ENCODE assay signal across 8 mouse cellular contexts in the genomic region with DNA sequence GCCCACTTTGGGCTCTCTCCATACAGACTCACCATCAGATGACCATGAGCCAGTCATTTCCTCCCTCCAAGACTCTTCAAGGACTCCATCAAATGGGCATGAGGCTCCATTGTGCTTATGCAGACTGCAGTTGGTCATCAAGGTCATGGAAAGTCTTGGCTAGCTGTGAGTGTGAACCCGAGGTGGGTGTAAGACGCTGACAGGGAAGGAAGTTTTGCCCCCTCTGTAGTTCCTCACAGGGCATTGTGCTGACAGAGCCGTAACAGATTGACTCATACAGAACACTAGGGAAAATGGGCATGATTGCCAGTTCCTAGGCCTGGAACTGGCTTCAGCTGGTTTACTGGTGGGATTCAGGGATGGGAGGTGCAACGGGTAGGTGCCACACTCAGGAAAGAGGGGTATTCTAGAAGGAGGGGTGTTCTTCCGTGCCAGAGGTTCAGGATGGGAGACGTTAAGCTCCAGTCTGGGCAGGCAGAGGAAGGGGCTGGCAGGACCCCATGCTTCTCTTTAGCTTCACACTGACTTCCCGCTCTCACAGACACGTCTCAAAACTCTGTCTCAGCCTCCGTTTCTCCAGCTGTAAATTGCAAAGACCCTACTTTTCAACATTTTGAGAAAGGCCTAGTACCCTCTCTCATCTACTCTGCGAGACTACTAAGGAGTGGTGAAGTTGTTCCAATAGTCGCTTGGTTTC.
A peak's percentile ranks its signal among the peaks of the same experiment; 100 is the strongest.
DNase-seq lines count a peak whose midpoint lies in the region; ATAC-seq and TF ChIP-seq lines count a peak whose summit lies in the region.

No protein-coding gene starts in this region.

- DNase-seq in cerebellum, adult 2 months: no peak
- DNase-seq in cerebellum, adult 11 months: no peak
- no peak for DNase-seq in thymus, adult 2 months
- no peak for DNase-seq in thymus, postnatal 4 days
- DNase-seq in liver, embryonic 13.5 days: no peak
- no peak for DNase-seq in embryo, embryonic 9.5 days (ENCODE audit: extremely low spot score)
- no peak for DNase-seq in left cerebral cortex, postnatal 25 days (ENCODE audit: low spot score in 2 of 2)
- no peak for DNase-seq in retina, embryonic 14.5 days (ENCODE audit: low spot score)

- TF ChIP-seq POLR2A in cerebellum, adult 2 months (IDR thresholded peaks at IDR 0.05; ENCODE audit: borderline replicate concordance, insufficient read depth, low read length): no peak
- TF ChIP-seq POLR2A in thymus, adult 2 months (IDR thresholded peaks at IDR 0.05; ENCODE audit: control insufficient read depth, extremely low read depth, insufficient read depth, low read length, poor library complexity): no peak

- ATAC-seq in liver, embryonic 13.5 days (ENCODE audit: low read depth): no peak

- H3K4me1 ChIP-seq in cerebellum, adult 2 months (ENCODE audit: control insufficient read depth, insufficient read depth, low read length): peaks cover 12% of the 10 kb centered on the region
- peaks cover 33% of the 10 kb centered on the region for H3K4me1 ChIP-seq in thymus, adult 2 months (replicated peaks; ENCODE audit: control insufficient read depth, insufficient read depth, low read length)
- peaks cover 7% of the 10 kb centered on the region for H3K4me1 ChIP-seq in liver, embryonic 13.5 days (replicated peaks)

- no peak for TF ChIP-seq CTCF in cerebellum, adult 2 months (IDR thresholded peaks at IDR 0.05; ENCODE audit: borderline replicate concordance, insufficient read depth, low read depth, low read length)
- TF ChIP-seq CTCF in thymus, adult 2 months (IDR thresholded peaks at IDR 0.05; ENCODE audit: borderline replicate concordance, control insufficient read depth, extremely low read depth, insufficient read depth, low read length, poor library complexity): no peak

- no peaks in the 10 kb centered on the region for H3K27me3 ChIP-seq in cerebellum, adult 2 months (ENCODE audit: control insufficient read depth, insufficient read depth, low read length)
- no peaks in the 10 kb centered on the region for H3K27me3 ChIP-seq in thymus, adult 2 months (ENCODE audit: control insufficient read depth, insufficient read depth, low read length)
- peaks cover 24% of the 10 kb centered on the region for H3K27me3 ChIP-seq in liver, embryonic 13.5 days

- no peaks in the 10 kb centered on the region for H3K9me3 ChIP-seq in liver, embryonic 13.5 days (replicated peaks)

- H3K9ac ChIP-seq in liver, embryonic 13.5 days: no peak overlapping the region

- H3K27ac ChIP-seq in cerebellum, adult 2 months (ENCODE audit: insufficient read depth, low read length): peak overlapping the region; percentile 99
- no peak overlapping the region for H3K27ac ChIP-seq in thymus, adult 2 months (ENCODE audit: control insufficient read depth, insufficient read depth, low read length)
- H3K27ac ChIP-seq in liver, embryonic 13.5 days: no peak overlapping the region

- no peaks in the 10 kb centered on the region for H3K36me3 ChIP-seq in thymus, adult 2 months (ENCODE audit: control insufficient read depth, insufficient read depth, low read length)
- H3K36me3 ChIP-seq in liver, embryonic 13.5 days: no peaks in the 10 kb centered on the region

- peak overlapping the region; percentile 61 for H3K4me2 ChIP-seq in liver, embryonic 13.5 days

- intact Hi-C loops in left cerebral cortex, postnatal 25 days (cut with DNase I): loop anchor here (5.0 to 10.0 kb wide), 3 partner anchors 151 to 576 kb away; no protein-coding TSS in a partner anchor

- 66% methylated on average over 11 of the region's 11 CpGs for WGBS in cerebellum, adult 2 months
- WGBS in thymus, adult 2 months: 78% methylated on average over 11 of the region's 11 CpGs
- 33% methylated on average over 11 of the region's 11 CpGs for WGBS in liver, embryonic 13.5 days (ENCODE audit: insufficient replicate concordance)

- H3K4me3 ChIP-seq in cerebellum, adult 2 months (replicated peaks; ENCODE audit: insufficient read depth, low read depth, low read length): peak overlapping the region; percentile 71
- H3K4me3 ChIP-seq in thymus, adult 2 months (ENCODE audit: control insufficient read depth, insufficient read depth, low read length): peak overlapping the region; percentile 60; the same call in 1 of the 2 replicates
- H3K4me3 ChIP-seq in liver, embryonic 13.5 days (replicated peaks): peak overlapping the region; percentile 59
